21 mouse cellular contexts compared by ENCODE assay signal in the genomic region with DNA sequence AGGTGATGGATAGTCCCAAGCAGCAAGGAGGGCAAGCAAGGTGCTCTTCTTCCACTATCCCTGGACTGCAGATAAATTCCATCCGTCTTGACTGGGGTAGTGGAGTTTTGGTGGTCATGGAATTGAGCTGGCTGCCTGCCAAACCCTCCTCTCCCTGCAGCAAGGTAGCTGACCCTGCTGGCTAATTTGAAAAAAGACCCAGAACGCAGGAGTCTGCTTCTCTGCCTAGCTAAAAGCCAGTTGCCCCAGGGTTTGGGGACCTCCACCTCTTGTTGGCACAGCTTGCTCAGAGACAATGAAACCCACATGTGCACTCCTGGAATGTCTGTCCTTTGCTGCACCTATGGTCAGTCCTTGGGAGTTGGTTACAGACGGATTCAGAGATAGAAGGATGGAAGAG.
"Had no signal": no experiment of that assay in that cellular context is flagged by ENCODE, and none has a peak within 500 bp of the region (broad histone marks: within the 10 kb centered on the region; RNA-seq: fewer than 3 reads in every experiment).

No protein-coding gene starts in this region.

- H3K4me2 ChIP-seq: liver, embryonic 13.5 days; midbrain, embryonic 11.5 days; neural tube, embryonic 12.5 days; neural tube, embryonic 15.5 days had no signal

- ATAC-seq: lung, postnatal 0 days; midbrain, embryonic 16.5 days had no signal

- H3K4me3 ChIP-seq: liver, embryonic 13.5 days; megakaryocyte, embryonic 14.5 days; myocyte; neural tube, embryonic 12.5 days; neural tube, embryonic 15.5 days had no signal

- H3K36me3 ChIP-seq: liver, embryonic 13.5 days; neural tube, embryonic 12.5 days; neural tube, embryonic 15.5 days had no signal

- H3K9me3 ChIP-seq: liver, embryonic 13.5 days; neural tube, embryonic 12.5 days; neural tube, embryonic 15.5 days had no signal

- H3K27me3 ChIP-seq: liver, embryonic 13.5 days; megakaryocyte, embryonic 14.5 days; neural tube, embryonic 12.5 days; neural tube, embryonic 15.5 days had no signal

- H3K4me1 ChIP-seq: liver, embryonic 13.5 days; megakaryocyte, embryonic 14.5 days; neural tube, embryonic 12.5 days had no signal

- DNase-seq: kidney, adult 18-20 months; kidney, postnatal 36 days; left cerebral cortex, postnatal 4 days; liver, embryonic 13.5 days; lung, adult 2 months; lung, postnatal 36 days; right cerebral cortex, adult 18-20 months; right cerebral cortex, postnatal 14 days; right cerebral cortex, postnatal 4 days; thymus, adult 2 months; thymus, postnatal 14 days; thymus, postnatal 4 days had no signal

- H3K27ac ChIP-seq: kidney, postnatal 0 days; liver, embryonic 13.5 days; neural tube, embryonic 12.5 days; neural tube, embryonic 15.5 days; stomach, postnatal 0 days had no signal

- H3K9ac ChIP-seq: liver, embryonic 13.5 days; neural tube, embryonic 12.5 days; neural tube, embryonic 15.5 days had no signal
